In genomic region chr7:99979546-99980131, GRCm38 (mm10) we compare ENCODE assay signal across 8 mouse cellular contexts. TPM values are rescaled to one million over a fixed set of nuclear protein-coding genes. Genes with fewer than 3 reads are reported as not detected.
DNase-seq lines count a peak whose midpoint lies in the region; ATAC-seq lines count a peak whose summit lies in the region.

No protein-coding gene starts in this region.

- WGBS in embryonic facial prominence, embryonic 11.5 days, result under 1% methylated on average over 47 of the region's 51 CpGs
- WGBS in heart, embryonic 13.5 days, result under 1% methylated on average over 35 of the region's 51 CpGs
- WGBS in kidney, embryonic 16.5 days, result 0% methylated on average over 23 of the region's 51 CpGs

- peak overlapping the region; percentile 97 for H3K9ac ChIP-seq in embryonic facial prominence, embryonic 11.5 days (replicated peaks; ENCODE audit: low read length)
- H3K9ac ChIP-seq in heart, embryonic 13.5 days, result peak overlapping the region; percentile 99
- H3K9ac ChIP-seq in kidney, embryonic 16.5 days (replicated peaks; ENCODE audit: low read length), result peak overlapping the region; percentile 100

- no peaks in the 10 kb centered on the region for H3K27me3 ChIP-seq in embryonic facial prominence, embryonic 11.5 days (ENCODE audit: control insufficient read depth, insufficient read depth, low read length)
- H3K27me3 ChIP-seq in heart, embryonic 13.5 days (replicated peaks), result no peaks in the 10 kb centered on the region
- H3K27me3 ChIP-seq in kidney, embryonic 16.5 days (ENCODE audit: insufficient read depth, low read length), result no peaks in the 10 kb centered on the region

- H3K36me3 ChIP-seq in embryonic facial prominence, embryonic 11.5 days (replicated peaks; ENCODE audit: control insufficient read depth, insufficient read depth, low read depth, low read length), result no peaks in the 10 kb centered on the region
- no peaks in the 10 kb centered on the region for H3K36me3 ChIP-seq in heart, embryonic 13.5 days
- no peaks in the 10 kb centered on the region for H3K36me3 ChIP-seq in kidney, embryonic 16.5 days (ENCODE audit: insufficient read depth, low read length)

- peak; percentile 79 for DNase-seq in ES-CJ7 (ENCODE audit: low read depth, low spot score)
- peak; percentile 58 to 85 for DNase-seq in adrenal gland, adult (ENCODE audit: inconsistent age in 2 of 2, low spot score in 1 of 2)
- DNase-seq in embryonic facial prominence, embryonic 11.5 days (ENCODE audit: low spot score), result peak; percentile 71
- peak; percentile 62 to 69 for DNase-seq in lung, postnatal 4 days
- peak; percentile 9 to 35 for DNase-seq in spleen, postnatal 14 days (ENCODE audit: low spot score in 2 of 2)
- DNase-seq in left cerebral cortex, adult 11 months (ENCODE audit: low spot score), result no peak

- peak overlapping the region; percentile 95 for H3K27ac ChIP-seq in embryonic facial prominence, embryonic 11.5 days (replicated peaks; ENCODE audit: low read depth, low read length)
- H3K27ac ChIP-seq in heart, embryonic 13.5 days (replicated peaks), result peak overlapping the region; percentile 97
- H3K27ac ChIP-seq in kidney, embryonic 16.5 days (ENCODE audit: low read length), result peak overlapping the region; percentile 97

- H3K4me3 ChIP-seq in embryonic facial prominence, embryonic 11.5 days (ENCODE audit: low read depth, low read length), result peak overlapping the region; percentile 96
- peak overlapping the region; percentile 92 for H3K4me3 ChIP-seq in heart, embryonic 13.5 days
- peak overlapping the region; percentile 99 for H3K4me3 ChIP-seq in kidney, embryonic 16.5 days (ENCODE audit: low read length)

- H3K9me3 ChIP-seq in embryonic facial prominence, embryonic 11.5 days (replicated peaks; ENCODE audit: control insufficient read depth, low read length), result no peaks in the 10 kb centered on the region
- no peaks in the 10 kb centered on the region for H3K9me3 ChIP-seq in heart, embryonic 13.5 days
- no peaks in the 10 kb centered on the region; the same call in 1 of the 2 replicates for H3K9me3 ChIP-seq in kidney, embryonic 16.5 days (ENCODE audit: low read length)

- H3K4me1 ChIP-seq in embryonic facial prominence, embryonic 11.5 days (ENCODE audit: control insufficient read depth, insufficient read depth, low read length), result no peaks in the 10 kb centered on the region
- peaks cover 30% of the 10 kb centered on the region for H3K4me1 ChIP-seq in heart, embryonic 13.5 days
- peaks cover 32% of the 10 kb centered on the region for H3K4me1 ChIP-seq in kidney, embryonic 16.5 days (ENCODE audit: insufficient read depth, low read length)

- H3K4me2 ChIP-seq in embryonic facial prominence, embryonic 11.5 days (ENCODE audit: low read depth, low read length), result peak overlapping the region; percentile 45
- H3K4me2 ChIP-seq in heart, embryonic 13.5 days, result peak overlapping the region; percentile 80
- H3K4me2 ChIP-seq in kidney, embryonic 16.5 days (replicated peaks; ENCODE audit: low read depth, low read length), result peak overlapping the region; percentile 69

- ATAC-seq in embryonic facial prominence, embryonic 11.5 days (replicated peaks; ENCODE audit: insufficient number of reproducible peaks, low FRiP score, low TSS enrichment, low read depth), result peak; percentile 82
- peak; percentile 77 for ATAC-seq in heart, embryonic 13.5 days (ENCODE audit: extremely low read depth, insufficient number of reproducible peaks, low FRiP score, low TSS enrichment)
- peak; percentile 84 for ATAC-seq in kidney, embryonic 16.5 days (ENCODE audit: low FRiP score, low TSS enrichment)

RNA-seq across cellular contexts. Expression of gene Rnf169, which starts 0.6 kb away (rescaled TPM):
- 6.9 and 7.4 TPM in 2 replicates for polyA plus RNA-seq in embryonic facial prominence, embryonic 11.5 days (2014; fragmentation: Nextera tagmentation; extraction: Ambion mirVana)
- 2.7 and 2.8 TPM in 2 replicates for polyA plus RNA-seq in heart, embryonic 13.5 days (2015; fragmentation: Nextera tagmentation; extraction: Ambion mirVana)
- 5.6 and 6.1 TPM in 2 replicates for polyA plus RNA-seq in kidney, embryonic 16.5 days (2015; fragmentation: Nextera tagmentation; extraction: Ambion mirVana)

RNA-seq across cellular contexts. Expression of gene Chrdl2, which starts 26.3 kb away (rescaled TPM):
- 0.49 and 1.3 TPM in 2 replicates for polyA plus RNA-seq in embryonic facial prominence, embryonic 11.5 days (2014; fragmentation: Nextera tagmentation; extraction: Ambion mirVana)
- polyA plus RNA-seq in heart, embryonic 13.5 days (2015; fragmentation: Nextera tagmentation; extraction: Ambion mirVana), result 0.48 and 0.49 TPM in 2 replicates
- 0.90 and 0.95 TPM in 2 replicates for polyA plus RNA-seq in kidney, embryonic 16.5 days (2015; fragmentation: Nextera tagmentation; extraction: Ambion mirVana)
